Mouse (Mus musculus): Measurements from ENCODE around the gene Olfr632.
"Not testable (repeated sequence)": the region's sequence is repeated elsewhere in the genome, so short reads cannot be mapped to it uniquely, and the experiment has no call there.

The Olfr632 gene

GRCm38 (mm10) chr7:103934264-103934663, at the start of gene Olfr632:
TSS of gene Olfr632 (plus strand) at chr7:103934347.
- DNase-seq (ENCODE audit: low spot score in 2 of 2): no peak

DNA sequence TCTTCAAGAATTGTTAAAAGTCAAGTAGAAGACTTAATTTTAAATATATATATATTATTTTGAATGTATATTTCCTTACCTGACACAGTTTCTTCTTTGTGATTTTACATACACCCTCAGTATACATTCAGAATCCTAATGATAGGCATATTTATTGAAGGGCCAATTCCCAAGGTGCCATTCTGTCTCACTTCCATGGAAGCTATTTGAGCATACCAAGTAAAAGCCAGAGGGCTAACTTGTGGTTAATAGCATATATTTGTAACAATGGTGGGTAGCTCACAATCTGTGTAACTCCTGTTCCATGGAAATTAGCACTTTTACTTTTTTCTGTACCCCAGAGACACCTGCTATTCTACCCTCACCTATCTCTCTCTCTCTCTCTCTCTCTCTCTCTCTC, 48.0 kb upstream of the Olfr632 start, which contains the start of gene Olfr66:
TSS of gene Olfr66 (minus strand) at position 101 of the 400 bp plus-strand sequence.
- no peak for DNase-seq (ENCODE audit: low spot score in 2 of 2)

DNA sequence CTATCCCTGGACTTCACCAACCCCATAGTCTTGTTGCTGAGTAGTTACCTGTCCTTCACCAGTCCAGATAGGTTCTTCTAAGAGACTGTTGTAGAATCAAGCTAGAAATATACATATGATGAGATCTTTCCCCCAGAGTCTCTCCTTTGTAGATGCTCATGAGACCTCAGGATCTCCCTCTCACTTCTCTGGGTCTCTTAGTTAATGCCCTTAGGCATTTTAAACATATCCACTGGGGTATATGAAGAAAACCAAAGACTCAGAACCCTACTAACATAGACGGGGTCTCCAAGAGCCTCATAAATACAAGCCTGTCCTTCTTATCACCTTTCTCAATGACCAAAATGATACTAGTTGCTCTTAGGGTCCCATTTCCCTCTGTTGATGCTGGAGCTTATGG, 39.8 kb upstream of the Olfr632 start, which contains the start of gene Olfr64:
TSS of gene Olfr64 (minus strand) at position 101 of the 400 bp plus-strand sequence.
- no peak for DNase-seq (ENCODE audit: low spot score in 2 of 2)

- DNase-seq (ENCODE audit: low spot score in 2 of 2): no peak
Observed at GRCm38 (mm10) chr7:103903187-103903586, 31.0 kb upstream of the Olfr632 start, which contains the start of gene Olfr65. TSS of gene Olfr65 (plus strand) at chr7:103903487.

DNA sequence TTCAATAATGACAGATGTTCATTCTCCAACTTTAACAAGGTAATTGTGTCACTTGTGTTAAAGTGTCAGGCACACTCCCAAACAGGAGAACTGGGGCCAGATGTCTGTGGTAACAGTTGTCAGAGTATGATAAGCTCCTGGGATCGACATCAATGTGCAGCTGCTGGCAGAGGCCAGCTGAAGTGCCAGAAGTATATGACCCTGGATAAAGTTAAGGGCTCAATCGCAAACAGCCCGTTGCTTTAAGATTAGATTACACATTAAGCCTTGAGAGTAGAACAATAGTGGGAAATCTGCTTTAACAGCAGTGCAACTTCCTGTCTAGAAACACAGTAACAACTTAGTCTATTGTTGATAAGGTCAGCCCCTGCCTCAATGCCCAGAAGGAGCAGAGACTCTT, 24.1 kb upstream of the Olfr632 start:
- peak in 1 of 2 experiments; percentile 12 for DNase-seq (ENCODE audit: low spot score in 2 of 2)

DNA sequence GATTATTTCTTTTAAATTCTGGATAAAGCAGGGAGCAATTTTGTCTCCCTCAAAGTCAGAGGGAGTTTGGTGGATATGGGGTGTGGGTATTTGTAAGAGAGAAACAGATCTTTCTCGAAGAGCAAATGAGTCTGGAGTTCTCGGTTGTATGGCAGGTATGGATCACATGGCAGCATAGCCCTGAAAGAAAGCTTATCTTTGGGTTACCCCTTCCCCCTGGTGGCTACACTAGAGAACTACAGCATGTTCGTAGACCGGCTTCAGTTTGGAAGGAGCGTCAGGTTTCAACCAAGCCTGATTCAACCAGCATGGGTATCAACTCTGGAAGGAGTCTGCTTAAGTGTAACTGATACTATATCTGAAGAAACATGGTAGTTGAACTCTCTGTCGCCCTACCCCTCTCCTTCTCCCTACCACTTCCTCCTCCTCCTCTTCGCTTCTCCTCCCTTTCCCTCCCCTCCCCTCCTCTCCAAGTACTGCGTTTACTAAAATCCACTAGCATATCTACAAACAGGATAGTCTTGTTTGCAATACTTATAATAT, 21.1 kb upstream of the Olfr632 start:
- peak in 1 of 2 experiments; percentile 17 for DNase-seq (ENCODE audit: low spot score in 2 of 2)

DNA sequence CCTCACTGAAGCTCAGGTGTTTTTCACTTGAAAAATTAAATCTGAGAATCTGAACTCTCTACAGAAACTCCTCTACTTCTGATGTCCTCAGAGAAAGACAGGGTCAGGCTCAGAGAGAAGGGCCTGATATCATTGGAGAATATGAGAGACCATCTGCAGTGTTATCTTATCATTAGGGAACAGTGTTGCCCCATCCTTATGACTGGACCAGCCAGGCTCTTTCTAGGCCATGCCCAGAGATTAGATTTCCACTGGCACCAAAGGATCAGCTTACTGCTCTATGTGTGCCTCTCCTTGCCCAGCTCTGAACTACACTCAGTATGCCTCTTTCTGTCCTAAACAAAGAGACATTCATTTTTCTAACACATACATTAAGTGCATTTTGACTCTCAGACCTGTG, 18.8 kb upstream of the Olfr632 start:
- DNase-seq (ENCODE audit: low spot score in 2 of 2): no peak

GRCm38 (mm10) chr7:103928525-103928924, 5.6 kb upstream of the Olfr632 start, which contains the start of gene Olfr631:
TSS of gene Olfr631 (plus strand) at chr7:103928825.
- no peak for DNase-seq (ENCODE audit: low spot score in 2 of 2)

DNA sequence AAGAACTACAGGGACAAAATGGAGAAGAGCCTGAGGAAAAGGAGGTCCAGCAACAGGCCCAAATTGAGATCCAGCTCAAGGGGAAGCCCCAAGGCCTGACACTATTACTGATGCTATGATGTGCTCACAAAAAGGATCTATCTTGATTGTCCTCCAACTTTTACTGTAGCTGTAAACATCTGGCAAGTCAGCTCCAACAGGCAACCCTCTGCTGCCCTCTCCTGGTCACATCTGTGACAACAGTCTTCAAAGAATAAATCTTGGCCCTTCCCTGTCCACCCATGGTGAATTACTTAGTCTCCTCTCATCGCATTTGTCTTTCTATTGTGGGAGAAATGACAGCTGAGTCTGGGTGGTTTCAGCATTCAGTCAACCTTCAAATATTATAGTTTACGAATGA, 8.6 kb downstream of the Olfr632 start:
- DNase-seq (ENCODE audit: low spot score in 2 of 2): peak in 1 of 2 experiments; percentile 31

- no peak for DNase-seq (ENCODE audit: low spot score in 2 of 2)
Observed at GRCm38 (mm10) chr7:103944137-103944536, 10.0 kb downstream of the Olfr632 start, which contains the start of gene Olfr633. TSS of gene Olfr633 (plus strand) at chr7:103944437.

DNA sequence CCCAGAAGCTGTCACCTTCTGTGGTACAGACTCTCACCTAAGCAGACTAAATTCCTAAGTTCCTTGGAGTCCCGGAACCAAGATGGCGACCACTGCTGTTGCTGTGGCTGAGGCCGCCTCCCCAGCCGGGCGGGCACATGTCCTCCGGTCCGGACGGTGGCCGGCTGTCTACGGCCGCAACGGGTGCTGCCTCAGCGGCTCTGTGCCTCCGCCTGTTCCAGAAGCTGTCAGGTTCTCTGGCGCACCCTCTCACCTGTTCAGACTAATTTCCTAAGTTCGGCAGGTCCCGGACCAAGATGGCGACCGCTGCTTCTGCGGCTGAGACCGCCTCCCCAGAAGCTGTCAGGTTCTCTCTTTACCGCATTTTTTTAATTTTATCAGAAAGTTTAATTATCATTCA, 32.7 kb downstream of the Olfr632 start:
- DNase-seq (ENCODE audit: low spot score in 2 of 2): not testable (repeated sequence)

DNA sequence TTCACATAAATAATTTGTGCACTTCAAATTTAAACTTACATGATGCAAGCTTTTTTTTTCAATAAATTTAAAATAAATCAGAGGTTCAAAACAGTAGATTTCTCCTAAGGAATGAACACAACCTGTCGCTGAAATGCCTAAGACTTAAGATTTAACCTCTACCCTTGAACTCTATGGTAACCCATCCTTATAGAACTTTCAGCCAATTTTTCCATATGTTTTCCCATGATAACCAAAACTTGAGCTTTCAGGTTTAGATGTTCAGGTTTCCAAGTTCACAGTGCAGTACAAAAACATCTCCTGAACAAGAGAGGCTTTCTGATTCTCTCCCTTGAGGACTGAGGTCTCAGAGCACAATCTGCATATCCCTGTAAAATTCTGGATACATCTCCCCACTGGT, 36.7 kb downstream of the Olfr632 start, which contains the start of gene Olfr635:
TSS of gene Olfr635 (plus strand) at position 301 of the 400 bp plus-strand sequence.
- DNase-seq (ENCODE audit: low spot score in 2 of 2): no peak

DNA sequence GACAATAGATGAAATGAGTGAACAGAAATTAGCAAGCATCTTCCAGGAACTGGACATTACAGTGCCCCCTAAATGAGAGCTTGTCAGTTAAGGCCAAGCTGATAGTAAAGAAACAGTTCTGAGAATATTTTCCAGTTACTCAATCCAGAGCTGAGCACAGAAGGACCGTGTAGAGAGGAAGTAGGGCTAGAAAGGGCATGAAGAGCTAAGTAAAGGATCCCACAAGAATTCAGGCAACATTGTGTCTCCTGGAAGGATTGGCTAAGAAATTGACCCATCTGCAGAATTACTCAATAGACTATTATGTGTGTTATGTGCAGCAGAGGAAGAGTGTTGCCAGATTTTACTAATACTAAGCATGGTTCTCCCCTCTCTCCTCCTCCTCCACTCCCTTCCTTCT, 37.6 kb downstream of the Olfr632 start:
- DNase-seq (ENCODE audit: low spot score in 2 of 2): no peak

Data from spleen, postnatal 14 days (tissue).